8 mouse cellular contexts compared by ENCODE assay signal in the genomic region with DNA sequence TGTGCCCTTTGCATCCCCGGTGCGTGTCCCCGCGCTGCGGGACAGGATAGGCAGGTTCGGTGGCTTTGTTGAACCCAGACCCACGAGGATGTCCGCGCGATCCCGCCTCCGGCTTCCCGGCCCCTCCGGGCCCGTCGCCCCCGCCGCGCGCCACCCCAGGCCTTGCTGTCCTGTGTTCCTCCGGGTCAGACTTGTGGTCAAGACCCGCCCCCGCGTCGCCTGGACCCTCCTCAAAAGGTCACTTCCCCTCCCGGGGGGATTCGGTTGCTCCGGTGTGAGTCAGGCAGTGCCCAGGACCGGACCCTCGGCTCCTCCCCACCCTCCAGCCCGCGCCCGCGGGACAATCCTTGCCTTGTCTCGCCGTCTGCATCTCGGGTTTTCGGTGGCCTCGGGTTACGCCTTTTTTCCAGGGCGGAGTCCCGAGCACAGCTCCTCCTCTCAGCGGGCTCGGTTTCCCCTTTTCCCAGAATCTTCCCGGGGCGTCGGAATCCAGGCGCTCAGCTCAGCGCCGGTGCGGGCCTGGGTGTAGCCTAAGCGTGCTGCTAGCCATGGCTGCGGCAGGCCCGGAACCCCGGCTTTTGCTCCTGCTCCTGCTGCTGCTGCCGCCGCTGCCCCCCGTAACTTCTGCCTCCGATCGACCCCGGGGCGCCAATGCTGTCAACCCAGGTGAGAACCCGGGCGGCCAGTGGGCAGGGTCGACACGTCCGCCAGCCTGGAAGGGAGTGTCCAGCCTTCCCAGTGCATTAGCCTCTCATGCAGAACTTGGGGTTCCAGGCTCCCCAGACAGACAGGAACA. TPM values are rescaled to one million over a fixed set of nuclear protein-coding genes. Genes with fewer than 3 reads are reported as not detected.
DNase-seq lines count a peak whose midpoint lies in the region; ATAC-seq and TF ChIP-seq lines count a peak whose summit lies in the region.

No protein-coding gene starts in this region.

- peaks cover 4% of the 10 kb centered on the region; the same call in 1 of the 2 replicates for H3K4me1 ChIP-seq in hindbrain, embryonic 11.5 days (replicated peaks; ENCODE audit: control insufficient read depth, insufficient read depth, low read length)
- peaks cover 11% of the 10 kb centered on the region for H3K4me1 ChIP-seq in lung, postnatal 0 days (ENCODE audit: insufficient read depth, low read depth, low read length)

- H3K9ac ChIP-seq in hindbrain, embryonic 11.5 days (ENCODE audit: low read depth, low read length) = peak overlapping the region; percentile 96
- peak overlapping the region; percentile 75 for H3K9ac ChIP-seq in lung, postnatal 0 days (replicated peaks; ENCODE audit: low read depth)

- no peaks in the 10 kb centered on the region for H3K9me3 ChIP-seq in hindbrain, embryonic 11.5 days (ENCODE audit: control insufficient read depth, low read length)
- H3K9me3 ChIP-seq in lung, postnatal 0 days (ENCODE audit: low read length) = no peaks in the 10 kb centered on the region

- ATAC-seq in hindbrain, embryonic 11.5 days (ENCODE audit: low FRiP score) = peak; percentile 76
- ATAC-seq in lung, postnatal 0 days = peak; percentile 65

- TF ChIP-seq EP300 in lung, postnatal 0 days (IDR thresholded peaks at IDR 0.05) = no peak

- no peak for TF ChIP-seq CTCF in lung, postnatal 0 days (IDR thresholded peaks at IDR 0.05)

- peak overlapping the region; percentile 95 for H3K27ac ChIP-seq in hindbrain, embryonic 11.5 days (ENCODE audit: low read depth, low read length)
- H3K27ac ChIP-seq in lung, postnatal 0 days (ENCODE audit: low read length) = peak overlapping the region; percentile 86

- under 1% methylated on average over 63 of the region's 67 CpGs for WGBS in hindbrain, embryonic 11.5 days
- under 1% methylated on average over 60 of the region's 67 CpGs for WGBS in lung, postnatal 0 days

- no peaks in the 10 kb centered on the region for H3K27me3 ChIP-seq in hindbrain, embryonic 11.5 days (ENCODE audit: control insufficient read depth, insufficient read depth, low read length)
- no peaks in the 10 kb centered on the region for H3K27me3 ChIP-seq in lung, postnatal 0 days (replicated peaks; ENCODE audit: insufficient read depth, low read length)

- peaks cover 3% of the 10 kb centered on the region; the same call in 1 of the 2 replicates for H3K36me3 ChIP-seq in hindbrain, embryonic 11.5 days (ENCODE audit: control insufficient read depth, insufficient read depth, low read length)
- peaks cover 14% of the 10 kb centered on the region; the same call in 1 of the 2 replicates for H3K36me3 ChIP-seq in lung, postnatal 0 days (ENCODE audit: insufficient read depth, low read length)

- peak overlapping the region; percentile 91 for H3K4me2 ChIP-seq in hindbrain, embryonic 11.5 days (replicated peaks; ENCODE audit: low read depth, low read length)
- H3K4me2 ChIP-seq in lung, postnatal 0 days (replicated peaks; ENCODE audit: low read depth, low read length) = peak overlapping the region; percentile 94

- peak; percentile 87 for DNase-seq in NIH3T3 (ENCODE audit: low read depth)
- peak; percentile 89 for DNase-seq in cerebellum, adult 9-11 months
- DNase-seq in frontal cortex, adult 2 months (ENCODE audit: extremely low spot score in 1 of 2, low spot score in 1 of 2) = peak; percentile 60 to 78
- DNase-seq in hindbrain, embryonic 11.5 days (ENCODE audit: low spot score) = peak; percentile 77
- DNase-seq in layer of hippocampus, adult 9-11 months = peak; percentile 85
- peak; percentile 85 for DNase-seq in lung, postnatal 0 days (ENCODE audit: low spot score)
- peak; percentile 68 for DNase-seq in retina, embryonic 14.5 days (ENCODE audit: low spot score)
- DNase-seq in urinary bladder, adult 18-20 months (ENCODE audit: low spot score in 2 of 2) = peak; percentile 76 to 86

- H3K4me3 ChIP-seq in hindbrain, embryonic 11.5 days (ENCODE audit: low read depth, low read length) = peak overlapping the region; percentile 89
- H3K4me3 ChIP-seq in lung, postnatal 0 days (ENCODE audit: low read depth, low read length) = peak overlapping the region; percentile 81

RNA-seq across cellular contexts. Expression of gene Znhit1, which starts 0.5 kb away (rescaled TPM):
- 88.2 and 106 TPM in 2 replicates for polyA plus RNA-seq in frontal cortex, adult 2 months (2012; rRNA removed)
- 92.8 and 106 TPM in 2 replicates for polyA plus RNA-seq in hindbrain, embryonic 11.5 days (2014; fragmentation: Nextera tagmentation; extraction: Ambion mirVana)
- polyA plus RNA-seq in lung, postnatal 0 days (2015; fragmentation: Nextera tagmentation; extraction: Ambion mirVana) = 80.8 and 83.9 TPM in 2 replicates

RNA-seq across cellular contexts. Expression of gene Plod3, which starts 0.5 kb away (rescaled TPM):
- polyA plus RNA-seq in frontal cortex, adult 2 months (2012; rRNA removed) = 36.3 and 39.0 TPM in 2 replicates
- polyA plus RNA-seq in hindbrain, embryonic 11.5 days (2014; fragmentation: Nextera tagmentation; extraction: Ambion mirVana) = 26.0 and 32.4 TPM in 2 replicates
- 38.3 and 41.7 TPM in 2 replicates for polyA plus RNA-seq in lung, postnatal 0 days (2015; fragmentation: Nextera tagmentation; extraction: Ambion mirVana)

RNA-seq across cellular contexts. Expression of gene Cldn15, which starts 20.9 kb away (rescaled TPM):
- polyA plus RNA-seq in frontal cortex, adult 2 months (2012; rRNA removed) = 0.12 and 0.21 TPM in 2 replicates
- 0.32 TPM in 1 of 2 replicates, not detected in the other for polyA plus RNA-seq in hindbrain, embryonic 11.5 days (2014; fragmentation: Nextera tagmentation; extraction: Ambion mirVana)
- 10.5 and 11.9 TPM in 2 replicates for polyA plus RNA-seq in lung, postnatal 0 days (2015; fragmentation: Nextera tagmentation; extraction: Ambion mirVana)

RNA-seq across cellular contexts. Expression of gene Fis1, which starts 34.3 kb away (rescaled TPM):
- polyA plus RNA-seq in frontal cortex, adult 2 months (2012; rRNA removed) = 394 and 432 TPM in 2 replicates
- 340 and 348 TPM in 2 replicates for polyA plus RNA-seq in hindbrain, embryonic 11.5 days (2014; fragmentation: Nextera tagmentation; extraction: Ambion mirVana)
- polyA plus RNA-seq in lung, postnatal 0 days (2015; fragmentation: Nextera tagmentation; extraction: Ambion mirVana) = 318 and 358 TPM in 2 replicates

RNA-seq across cellular contexts. Expression of gene Vgf, which starts 38.9 kb away (rescaled TPM):
- 123 and 132 TPM in 2 replicates for polyA plus RNA-seq in frontal cortex, adult 2 months (2012; rRNA removed)
- polyA plus RNA-seq in hindbrain, embryonic 11.5 days (2014; fragmentation: Nextera tagmentation; extraction: Ambion mirVana) = 0.14 and 1.2 TPM in 2 replicates
- 0.12 and 0.19 TPM in 2 replicates for polyA plus RNA-seq in lung, postnatal 0 days (2015; fragmentation: Nextera tagmentation; extraction: Ambion mirVana)

Comparison
In these comparisons a context has a peak if more than half of its experiments do, and no peak if none do; other contexts are left out.
1. Peak in every context shown above with its lines: DNase-seq, ATAC-seq, H3K4me3 ChIP-seq and H3K27ac ChIP-seq.